Mouse (Mus musculus): ENCODE results near the gene Magi3.

The Magi3 gene

DNA sequence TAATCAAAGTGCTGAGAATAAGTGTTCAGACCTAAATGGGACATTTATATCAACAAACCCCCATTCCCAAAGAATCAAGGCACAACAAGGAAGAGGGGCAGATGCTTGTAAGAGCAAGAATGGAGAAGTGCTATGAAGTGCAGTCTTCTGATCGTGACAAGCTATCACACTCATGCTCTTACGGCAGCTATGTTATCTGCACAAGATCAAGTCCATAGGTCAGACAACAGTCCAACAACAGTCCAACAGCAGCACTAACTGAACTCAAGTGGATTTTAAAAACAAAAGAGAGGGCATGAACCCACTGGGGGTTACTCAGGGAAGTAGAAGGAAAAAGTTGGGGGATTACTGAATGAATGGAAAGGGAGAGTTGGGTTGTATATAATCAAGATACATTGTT, 30.4 kb downstream of the Magi3 start:
- no peak for DNase-seq (ENCODE audit: low spot score)

DNA sequence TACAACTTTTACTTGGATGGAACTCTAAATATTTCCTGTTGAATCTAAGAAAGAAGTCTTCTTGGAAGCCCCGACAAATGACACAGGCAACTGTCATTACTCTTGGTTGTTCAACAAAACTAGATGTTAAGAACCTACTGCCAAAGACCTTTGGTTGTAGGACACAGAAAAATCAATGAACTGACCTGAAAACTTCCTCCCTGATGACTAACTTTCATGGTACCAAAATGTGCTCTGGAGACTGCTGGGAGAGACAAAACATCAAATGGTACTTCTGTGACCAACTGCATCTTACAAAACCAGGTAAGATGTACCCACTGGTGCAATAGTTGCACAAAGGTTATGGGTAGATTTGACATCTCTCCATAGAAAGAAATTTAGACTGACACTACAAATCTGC, 30.9 kb downstream of the Magi3 start:
- no peak for DNase-seq (ENCODE audit: low spot score)

DNA sequence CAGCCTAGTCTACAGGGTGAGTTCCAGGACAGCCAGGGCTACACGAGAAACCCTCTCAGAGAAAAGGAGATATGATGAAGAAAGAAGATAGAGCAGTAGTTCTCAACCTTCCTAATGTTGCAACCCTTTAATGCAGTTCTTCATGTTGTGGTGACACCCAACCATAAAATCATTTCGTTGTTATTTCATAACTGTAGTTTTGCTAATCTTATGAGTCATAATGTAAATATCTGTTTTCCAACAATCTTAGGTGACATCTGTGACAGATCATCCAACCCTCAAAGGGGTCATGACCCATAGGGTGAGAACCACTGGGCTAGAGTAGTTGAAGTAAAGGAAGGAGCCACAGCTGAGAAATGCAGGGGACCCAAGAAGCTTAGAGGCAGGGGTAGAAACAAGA, 35.9 kb downstream of the Magi3 start:
- no peak for DNase-seq (ENCODE audit: low spot score)

DNA sequence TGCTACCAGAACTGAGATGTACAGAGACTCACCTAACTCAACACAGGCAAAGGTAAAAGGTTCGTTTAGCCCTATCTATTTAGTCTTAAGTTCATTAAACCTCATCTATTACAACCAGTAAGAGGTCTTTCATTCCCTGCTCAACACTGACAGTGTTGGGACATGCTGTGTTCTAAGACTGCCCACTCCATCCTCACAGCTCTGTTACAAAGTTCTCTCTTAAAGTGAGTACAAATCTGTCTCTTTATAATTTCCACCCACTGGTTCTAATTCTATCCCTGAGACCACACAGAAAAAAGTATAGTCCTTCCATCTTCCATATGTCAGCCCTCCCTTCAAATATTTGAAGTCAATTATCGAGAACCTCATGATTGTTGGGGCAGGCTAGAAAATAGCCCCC, 36.5 kb downstream of the Magi3 start:
- no peak for DNase-seq (ENCODE audit: low spot score)

DNA sequence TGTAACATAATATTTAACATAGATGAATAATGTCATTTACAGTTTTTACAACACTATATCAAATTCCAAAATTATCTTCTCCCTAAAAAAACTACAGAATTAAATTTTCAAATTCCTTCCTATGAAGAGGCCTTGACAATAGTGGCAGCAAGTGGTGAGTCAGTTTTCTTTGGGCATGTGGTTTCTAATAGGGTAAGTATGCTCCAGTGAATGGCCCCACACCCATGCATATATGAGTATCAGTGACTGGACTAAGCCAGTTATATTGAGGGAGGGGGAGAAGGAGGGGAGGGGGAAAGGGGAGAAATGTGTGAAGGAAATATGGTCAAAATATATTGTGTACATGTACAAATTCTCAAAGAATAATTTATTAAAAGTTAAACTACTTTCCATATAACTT, 37.5 kb downstream of the Magi3 start:
- DNase-seq (ENCODE audit: low spot score) = no peak

DNA sequence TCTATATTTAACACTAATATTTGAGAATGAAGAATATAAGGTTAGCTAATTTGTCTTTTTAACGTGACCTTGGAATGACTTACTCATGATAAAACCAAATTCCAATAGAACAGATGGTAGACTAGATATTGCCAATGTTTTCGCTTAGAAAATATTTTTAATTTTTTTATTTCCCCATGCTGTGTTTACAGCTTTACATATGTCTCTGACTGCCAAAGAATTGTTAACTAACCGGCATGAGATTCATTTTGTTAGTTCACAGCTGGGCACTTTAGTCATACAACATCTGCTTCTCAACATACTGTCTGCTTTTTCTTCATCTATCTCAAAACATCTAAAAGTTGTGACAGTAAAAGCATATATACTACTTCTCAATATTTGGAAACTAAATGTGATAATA, 58.8 kb downstream of the Magi3 start:
- no peak for DNase-seq (ENCODE audit: low spot score)

DNA sequence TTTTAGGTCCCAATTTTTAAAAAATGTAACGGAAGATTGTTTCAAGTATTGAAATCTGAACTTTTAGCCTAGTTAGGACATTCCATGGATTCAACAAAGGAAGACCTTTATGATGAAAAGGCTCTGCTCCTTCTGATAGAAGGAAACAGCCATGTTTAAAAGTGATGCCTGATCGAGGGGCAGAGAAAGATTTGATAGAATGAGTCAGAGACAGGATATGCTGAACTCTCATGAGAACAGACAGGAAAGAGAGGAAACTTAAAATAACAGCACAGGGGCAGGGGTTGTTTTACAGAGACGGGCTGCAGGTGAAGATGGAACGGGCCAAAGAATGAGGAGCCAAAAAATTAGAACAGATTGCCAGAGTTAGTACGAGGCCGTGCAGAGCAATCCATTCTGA, 59.6 kb downstream of the Magi3 start:
- no peak for DNase-seq (ENCODE audit: low spot score)

DNA sequence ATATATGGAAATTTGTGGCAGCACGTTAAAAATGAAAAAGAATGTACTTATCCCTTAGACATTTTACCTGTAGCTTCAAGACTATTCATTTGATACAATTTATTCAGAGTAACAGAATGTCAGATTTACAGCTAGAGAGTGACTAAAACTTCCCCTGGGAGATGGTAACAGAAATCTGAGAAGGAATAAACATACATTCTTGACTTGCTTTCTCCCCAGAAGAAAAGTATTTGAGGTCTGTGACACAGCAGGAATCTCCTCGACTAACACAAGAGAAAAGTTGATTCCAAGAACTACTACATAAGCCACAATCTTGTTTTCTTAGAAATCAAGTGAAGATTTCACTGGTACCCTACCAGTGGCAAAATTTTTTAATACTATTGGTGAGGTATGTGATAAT, 70.0 kb downstream of the Magi3 start:
- DNase-seq (ENCODE audit: low spot score) = no peak

DNA sequence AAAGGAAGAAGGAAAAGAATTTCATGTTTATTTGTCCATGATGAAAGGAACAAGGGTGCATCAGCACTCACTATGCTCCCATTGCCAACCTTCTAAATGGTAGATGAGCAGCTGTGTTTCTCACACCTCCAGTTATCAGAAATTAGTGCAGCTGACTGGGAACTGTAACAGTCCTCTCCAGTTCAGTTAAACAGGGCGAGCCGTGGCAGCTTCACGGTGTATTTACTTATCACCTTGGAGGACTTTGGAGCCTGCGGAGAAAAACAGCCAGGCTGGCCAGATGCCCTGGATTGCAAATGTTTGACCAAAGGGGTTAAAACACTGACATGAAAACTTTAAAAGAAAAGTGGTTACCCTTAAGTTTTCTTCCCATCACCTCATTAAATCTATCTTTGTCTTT, 77.8 kb downstream of the Magi3 start:
- no peak for DNase-seq (ENCODE audit: low spot score)

DNA sequence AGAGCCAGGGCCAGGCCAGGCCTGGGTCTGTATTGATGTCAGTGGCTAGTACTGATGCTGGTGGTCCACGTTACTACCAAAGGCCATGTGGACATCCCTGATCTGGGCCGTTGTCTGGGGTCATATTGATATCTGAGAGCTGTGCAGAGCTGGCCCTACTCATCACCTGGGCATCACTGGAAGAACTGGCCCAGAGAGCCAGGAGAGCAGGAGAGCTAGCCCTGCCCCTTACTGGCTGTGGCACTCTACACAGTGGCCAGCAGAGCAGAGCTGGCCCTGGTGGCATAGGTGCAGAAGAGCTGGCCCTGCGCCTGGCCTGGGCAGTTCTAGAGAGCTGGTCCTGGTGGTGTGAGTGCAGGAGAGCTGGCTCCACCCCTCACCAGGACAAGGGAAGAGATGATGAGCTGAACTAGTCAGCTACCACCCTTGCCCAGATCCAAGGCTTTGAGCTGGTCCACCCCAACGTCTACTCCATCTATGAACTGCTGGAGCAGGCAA, 81.2 kb downstream of the Magi3 start:
- DNase-seq (ENCODE audit: low spot score) = no peak

DNA sequence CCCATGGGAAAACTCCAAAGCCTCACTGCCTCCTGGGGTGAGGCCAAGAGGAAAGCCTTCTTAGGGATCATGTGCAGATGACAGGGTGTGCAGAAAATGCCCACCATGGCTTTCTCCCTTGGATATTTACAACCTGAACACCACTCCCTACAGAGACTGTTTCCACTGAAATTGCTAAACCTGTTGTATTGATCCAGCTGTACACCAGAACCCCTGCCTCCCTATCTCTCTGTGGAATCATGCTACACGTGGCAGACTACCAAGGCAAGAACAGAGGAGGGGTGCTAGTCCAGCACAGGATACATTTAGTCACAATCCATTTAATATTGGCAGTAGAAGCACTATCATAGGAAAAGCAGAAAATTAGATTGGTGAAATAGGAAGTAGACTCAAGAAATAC, 94.5 kb downstream of the Magi3 start:
- DNase-seq (ENCODE audit: low spot score) = no peak

DNA sequence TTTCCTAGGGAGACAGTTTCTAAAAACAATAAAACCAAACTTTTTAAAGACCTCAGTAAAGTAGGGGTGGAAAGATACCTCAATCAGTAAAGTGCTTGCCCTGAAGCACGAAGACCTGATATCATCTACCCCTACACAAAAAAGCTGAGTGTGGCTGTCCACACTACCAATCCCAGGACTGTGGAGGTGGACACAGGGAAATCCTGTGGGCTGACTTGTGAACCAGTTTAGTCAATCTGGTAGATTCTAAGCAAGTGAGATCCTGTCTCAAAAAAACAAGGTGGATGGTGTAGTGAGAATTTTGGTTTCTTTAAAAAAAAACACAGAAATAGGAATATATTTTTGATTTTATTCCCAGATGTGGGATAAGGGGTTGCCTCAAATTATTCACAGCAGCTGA, 96.3 kb downstream of the Magi3 start:
- DNase-seq (ENCODE audit: low spot score) = no peak

DNA sequence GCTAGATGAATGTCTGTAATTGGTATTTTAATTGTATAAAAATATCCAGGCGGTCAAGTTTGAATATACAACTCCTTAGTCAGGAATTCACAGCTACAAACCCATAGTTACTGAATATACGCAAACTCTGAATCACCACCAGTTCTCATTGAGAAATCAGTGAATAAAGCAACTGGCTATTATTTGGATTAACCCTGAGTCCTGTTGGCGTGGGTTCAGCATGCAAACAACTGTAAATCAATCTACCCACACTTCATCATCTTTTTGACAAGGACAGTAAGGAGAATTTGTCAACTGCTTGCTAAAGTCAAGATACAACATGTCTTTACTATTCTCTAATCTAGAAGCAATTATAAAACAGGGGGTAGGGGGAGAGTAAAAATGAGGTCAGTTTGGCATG, 110.7 kb downstream of the Magi3 start:
- DNase-seq (ENCODE audit: low spot score) = peak; percentile 45

DNA sequence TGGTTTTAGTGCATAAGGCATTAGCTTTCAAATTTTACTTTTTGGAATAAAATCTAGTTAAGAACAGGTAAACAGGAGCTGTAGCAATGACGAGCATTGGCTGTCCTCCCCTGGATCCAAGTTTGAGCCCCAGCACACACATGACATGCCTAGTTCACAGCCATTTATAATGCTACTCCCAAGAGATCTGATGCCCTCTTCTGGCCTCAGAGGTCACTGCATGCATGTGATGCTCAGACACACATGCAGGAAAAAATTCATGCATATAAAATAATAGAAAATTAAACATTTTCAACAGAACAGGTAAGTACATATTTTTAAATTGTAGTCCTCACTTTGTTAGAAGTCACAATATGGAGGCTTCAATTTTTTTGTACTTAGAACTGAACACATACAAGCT, 115.2 kb downstream of the Magi3 start:
- DNase-seq (ENCODE audit: low spot score) = peak; percentile 48

DNA sequence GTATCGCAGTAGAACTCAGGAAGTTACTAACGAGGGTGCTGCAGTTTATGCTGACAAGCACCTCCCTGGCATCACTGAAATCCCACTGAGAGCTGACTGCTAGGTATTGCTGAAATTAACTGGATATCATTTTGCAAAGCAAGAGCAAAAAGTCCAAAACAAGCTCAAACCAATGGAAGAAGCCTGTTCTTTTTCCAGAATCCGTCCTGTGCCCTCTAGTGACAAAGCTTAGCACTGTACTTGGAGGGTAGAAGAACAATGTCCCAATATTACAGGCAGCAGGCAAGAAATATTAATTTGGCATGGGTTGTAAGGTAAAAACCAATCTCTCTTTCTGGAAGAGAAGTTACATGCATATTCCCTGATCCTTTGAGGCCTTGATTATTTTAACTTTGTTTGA, 118.5 kb downstream of the Magi3 start:
- DNase-seq (ENCODE audit: low spot score) = no peak

DNA sequence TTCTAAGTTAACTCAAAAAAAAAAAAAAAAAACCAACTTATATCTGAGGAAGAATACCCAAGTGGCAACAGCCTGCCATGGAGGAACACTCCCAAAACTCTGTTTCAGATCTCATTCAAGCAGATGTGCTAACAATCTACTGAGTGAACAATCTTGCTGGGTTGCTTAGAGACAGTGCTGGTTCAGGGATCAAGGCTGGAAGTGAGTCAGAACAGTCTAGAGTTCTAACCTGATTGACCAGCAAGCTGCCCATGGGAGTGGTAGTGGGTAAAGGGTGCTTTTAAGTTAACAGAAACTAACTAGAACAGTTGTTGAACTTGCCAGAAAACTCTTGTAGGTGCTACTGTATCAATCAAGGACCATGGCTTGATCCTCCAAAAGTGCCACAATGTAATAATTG, 118.9 kb downstream of the Magi3 start:
- DNase-seq (ENCODE audit: low spot score) = no peak

DNA sequence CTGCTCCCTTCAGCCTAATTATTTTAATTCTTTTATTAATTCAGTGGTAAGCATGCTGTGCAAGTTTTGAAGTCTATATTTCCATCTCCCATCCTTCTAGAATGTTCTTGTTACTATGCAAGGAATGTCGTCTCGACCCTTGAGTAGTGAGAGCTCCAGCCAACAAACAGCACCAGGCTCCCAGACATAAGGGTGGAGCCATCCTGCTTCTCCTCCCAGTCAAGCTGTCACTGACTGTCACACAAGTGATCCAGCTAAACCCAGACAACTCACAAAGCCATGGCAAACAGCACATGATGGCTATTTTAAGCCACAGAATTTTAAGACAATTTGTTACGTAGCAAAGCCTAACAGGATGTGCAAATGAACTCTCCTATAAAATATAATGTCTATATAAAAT, 124.2 kb downstream of the Magi3 start:
- no peak for DNase-seq (ENCODE audit: low spot score)

DNA sequence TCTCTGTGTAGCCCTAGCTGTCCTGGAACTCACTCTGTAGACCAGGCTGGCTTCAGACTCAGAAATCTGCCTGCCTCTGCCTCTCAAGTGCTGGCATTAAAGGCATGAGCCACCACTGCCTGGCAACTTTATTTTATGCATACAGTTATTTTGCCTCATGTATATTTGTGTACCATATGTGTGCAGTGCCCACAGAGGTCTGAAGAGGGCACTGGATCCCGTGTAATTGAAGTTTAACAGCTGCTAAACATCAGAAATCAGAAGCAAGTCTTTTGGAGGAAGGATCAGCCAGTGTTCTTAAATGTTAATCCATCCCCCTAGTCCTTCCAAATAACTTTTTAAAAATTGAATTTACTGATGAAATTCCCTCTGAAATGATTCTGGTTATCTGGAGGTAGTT, 125.5 kb downstream of the Magi3 start:
- no peak for DNase-seq (ENCODE audit: low spot score)

DNA sequence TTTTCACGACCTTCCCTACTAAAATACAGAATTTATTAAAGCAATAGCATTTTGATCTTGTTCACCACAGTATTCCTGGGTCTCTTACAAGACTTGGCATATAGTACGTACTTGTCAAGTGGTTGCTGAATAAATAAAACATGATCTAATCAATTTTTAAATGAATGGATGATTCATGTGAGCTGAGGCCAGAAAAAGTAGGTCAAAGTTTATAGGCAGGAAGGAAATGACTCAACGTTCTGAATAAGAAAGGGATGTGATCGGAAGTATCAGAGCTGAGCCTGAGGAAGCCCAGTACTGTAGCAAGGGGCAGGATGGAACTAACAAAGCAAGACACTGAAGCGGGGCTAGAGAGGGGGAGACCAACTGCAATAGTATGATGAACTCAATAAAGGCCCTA, 127.4 kb downstream of the Magi3 start:
- DNase-seq (ENCODE audit: low spot score) = no peak

DNA sequence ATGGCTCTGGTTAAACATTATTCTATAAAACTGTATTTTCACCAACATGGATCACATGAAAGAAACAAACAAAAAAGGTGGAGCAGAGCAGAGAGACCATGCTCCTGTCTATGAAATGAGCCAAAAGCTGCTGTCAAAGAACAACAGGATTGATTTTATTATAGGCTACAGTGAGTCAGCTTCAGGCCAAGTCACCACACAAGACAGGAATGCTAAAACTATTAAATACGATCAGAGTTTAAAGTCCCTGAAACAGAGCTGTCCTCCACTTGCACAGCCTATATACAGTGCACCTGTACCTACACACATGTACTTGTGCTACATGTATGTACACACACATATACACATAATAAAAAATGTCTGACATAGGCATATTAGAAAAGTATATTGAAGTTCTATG, 138.1 kb downstream of the Magi3 start:
- no peak for DNase-seq (ENCODE audit: low spot score)

DNA sequence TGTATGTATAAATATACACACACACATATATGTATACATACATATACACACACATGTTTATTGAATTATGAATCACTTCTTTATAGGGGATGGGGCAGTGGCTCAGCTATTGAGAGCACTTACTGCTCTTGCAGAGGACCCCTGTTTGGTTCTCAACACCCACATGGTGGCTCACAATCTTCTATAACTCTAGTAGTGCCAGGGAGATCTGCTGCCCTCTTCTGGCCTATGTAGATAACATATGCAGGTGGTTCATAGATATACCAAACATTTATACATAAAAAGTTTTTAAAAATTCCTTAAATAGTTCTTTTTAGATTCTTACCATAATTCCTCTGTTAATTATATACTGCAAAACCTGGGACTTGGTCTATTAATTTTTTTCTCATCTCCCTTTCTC, 141.4 kb downstream of the Magi3 start:
- no peak for DNase-seq (ENCODE audit: low spot score)

DNA sequence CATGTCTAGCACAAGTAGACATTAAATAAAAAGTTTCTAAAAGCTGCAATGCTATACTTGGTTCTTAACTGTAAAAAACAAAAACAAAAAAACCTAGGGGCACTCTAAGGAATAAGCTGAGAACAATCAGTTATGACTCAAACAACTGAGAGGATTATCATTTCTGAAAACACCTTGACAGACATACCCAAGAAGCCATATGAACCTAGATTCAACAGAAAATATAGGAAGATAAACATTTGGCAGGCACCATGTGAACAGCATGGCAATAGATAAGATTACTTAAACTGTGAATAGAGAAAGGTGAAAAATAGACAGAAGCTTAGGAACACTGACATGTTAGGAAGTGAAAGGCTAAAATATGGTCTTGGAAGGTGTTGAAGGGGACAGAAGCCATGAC, 150.8 kb downstream of the Magi3 start:
- no peak for DNase-seq (ENCODE audit: low spot score)

DNA sequence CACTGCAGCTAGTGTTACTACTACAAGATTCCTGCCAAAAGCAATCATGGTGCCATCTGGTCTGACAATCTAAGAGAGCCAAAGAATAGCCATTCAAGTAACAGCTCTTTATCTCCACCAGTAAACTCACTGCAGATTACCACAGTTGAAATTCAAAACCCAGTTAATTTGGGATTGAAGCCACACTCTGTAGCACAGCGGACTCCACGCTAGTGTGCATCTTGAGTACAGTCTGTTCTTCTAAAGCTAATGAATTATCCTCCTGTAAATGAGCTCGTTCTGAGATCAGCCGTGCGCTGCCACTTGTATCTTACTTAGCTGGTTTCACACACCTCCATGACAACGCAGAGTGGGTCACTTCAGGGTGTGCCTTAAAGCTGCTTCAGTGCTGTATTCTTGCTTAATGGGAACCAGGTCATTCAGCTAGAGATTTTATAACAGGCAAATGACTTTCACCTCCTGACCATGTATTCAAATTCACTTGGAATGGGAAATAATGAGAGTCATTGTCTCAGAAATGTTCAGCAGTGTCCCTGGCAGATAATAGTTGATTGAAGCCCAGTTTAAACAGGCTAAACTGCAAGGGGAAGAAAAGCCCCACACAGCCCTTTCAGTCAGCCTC, 161.1 kb downstream of the Magi3 start:
- DNase-seq (ENCODE audit: low spot score) = no peak

DNA sequence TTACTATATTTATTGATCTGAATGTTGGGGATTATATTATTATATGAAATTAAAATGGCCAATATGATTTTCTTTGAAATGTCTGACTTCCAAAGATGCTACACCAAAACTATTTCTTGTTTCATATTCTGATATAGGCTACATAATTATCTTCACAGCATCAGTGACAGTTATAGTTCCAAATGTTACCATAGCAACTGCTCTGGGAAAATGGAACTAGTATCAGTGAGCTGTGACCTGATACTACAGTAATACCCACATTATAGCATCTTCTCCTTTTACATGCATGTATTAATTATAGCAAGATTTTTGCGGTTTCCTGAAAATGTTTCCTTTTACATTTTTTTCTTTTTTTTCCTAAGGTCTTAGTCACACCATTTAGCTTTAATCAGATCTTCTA, 187.4 kb downstream of the Magi3 start:
- DNase-seq (ENCODE audit: low spot score) = no peak

DNA sequence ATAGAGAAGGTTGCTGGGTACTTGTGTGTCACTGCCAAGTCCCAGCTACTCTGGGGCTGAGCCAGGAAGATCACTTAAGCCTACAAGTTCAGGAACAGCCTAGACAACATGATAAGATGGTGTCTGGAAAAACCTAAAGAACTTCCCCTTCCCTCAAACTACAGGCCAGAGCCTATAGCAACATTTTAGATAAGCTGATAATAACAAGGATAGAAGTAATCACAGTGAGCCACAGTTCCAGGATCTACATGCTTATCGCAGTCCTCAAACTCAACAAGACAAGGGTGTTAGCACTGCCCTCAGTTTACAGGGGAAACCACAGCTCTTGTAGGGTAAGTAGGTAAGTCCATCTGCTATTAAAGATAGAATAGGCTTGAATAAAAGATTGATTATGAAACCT, 188.1 kb downstream of the Magi3 start:
- no peak for DNase-seq (ENCODE audit: low spot score)
